Mouse (Mus musculus): Measurements from ENCODE around the gene Camkv.

DNA sequence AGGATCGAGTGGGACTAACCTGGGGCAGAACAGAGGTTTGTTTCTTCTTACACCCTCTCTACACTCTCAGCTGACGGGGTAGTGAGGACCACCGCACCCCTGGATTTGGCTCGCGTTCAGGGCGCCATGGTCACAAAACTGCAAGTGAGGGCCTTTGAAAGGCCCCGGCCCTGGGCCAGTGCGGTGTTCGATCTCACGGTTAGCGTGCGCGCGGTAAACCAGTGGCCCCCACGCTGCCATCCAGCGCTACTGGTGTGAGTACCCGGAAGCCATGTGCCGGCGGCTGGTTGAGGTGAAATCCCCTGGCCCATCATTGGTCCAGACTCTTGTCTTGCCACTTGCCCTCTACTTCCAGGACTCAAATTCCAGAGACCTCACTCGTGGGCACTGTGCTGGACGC lies 60.0 kb downstream of the Camkv start:
- no peak for TF ChIP-seq GATA1 (IDR thresholded peaks at IDR 0.05; ENCODE audit: low read length)
- no peak for TF ChIP-seq TAL1 (IDR thresholded peaks at IDR 0.05; ENCODE audit: low read length)
